Mouse (Mus musculus) forebrain, embryonic 15.5 days (tissue): ENCODE data around the gene Plau. TPM values are rescaled to one million over a fixed set of nuclear protein-coding genes. Genes with fewer than 3 reads are reported as not detected.

Experiments
- ATAC-seq: fragments of 200-750 bp; cut with Nextera tagmentation; replicated peaks from 2 replicates; pipeline ENCODE4 v1.8.0; 2017; ENCODE audit warnings: mild to moderate bottlenecking, moderate TSS enrichment, moderate library complexity
- H3K27ac ChIP-seq: fragments of 300-500 bp; sonication (generic); replicated peaks from 2 replicates; pipeline ENCODE4 v1.5.1; 2015; ENCODE audit warnings: mild to moderate bottlenecking, inconsistent platforms
- H3K27me3 ChIP-seq: fragments of 300-500 bp; sonication (generic); 2 replicates; pipeline ENCODE4 v1.6.1; 2015; ENCODE audit warnings: inconsistent platforms
- H3K36me3 ChIP-seq: fragments of 300-500 bp; sonication (generic); 2 replicates; pipeline ENCODE4 v1.6.1; 2015; ENCODE audit warnings: mild to moderate bottlenecking, inconsistent platforms
- H3K4me1 ChIP-seq: fragments of 300-500 bp; sonication (generic); 2 replicates; pipeline ENCODE4 v1.6.1; 2015; ENCODE audit warnings: inconsistent platforms
- H3K4me2 ChIP-seq: fragments of 300-500 bp; sonication (generic); replicated peaks from 2 replicates; pipeline ENCODE4 v1.6.1; 2015; ENCODE audit warnings: mild to moderate bottlenecking, inconsistent platforms
- H3K4me3 ChIP-seq: fragments of 300-500 bp; sonication (generic); 2 replicates; pipeline ENCODE4 v1.5.1; 2015; ENCODE audit warnings: mild to moderate bottlenecking, inconsistent platforms
- H3K9ac ChIP-seq: fragments of 300-500 bp; sonication (generic); replicated peaks from 2 replicates; pipeline ENCODE4 v1.6.1; 2015; ENCODE audit warnings: mild to moderate bottlenecking, inconsistent platforms
- H3K9me3 ChIP-seq: fragments of 300-500 bp; sonication (generic); 2 replicates; pipeline ENCODE4 v1.6.1; 2016; ENCODE audit warnings: inconsistent platforms
- WGBS: fragments of 180-500 bp; shearing (Covaris S2); methylation state at CpG from one replicate; pipeline ENCODE4 v1.1.7; 2015; ENCODE audit warnings: mixed read lengths; 5-methylcytosine and 5-hydroxymethylcytosine counted together
- polyA plus RNA-seq: library from polyadenylated mRNA; unstranded; fragments of >200 nt; fragmentation: Nextera tagmentation; extraction: Ambion mirVana; gene quantifications from 2 replicates; pipeline ENCODE4 v1.2.1, GENCODE M21; 2015

The Plau gene
- polyA plus RNA-seq, 1 experiment from 2014 or later: 0.28 TPM

DNA sequence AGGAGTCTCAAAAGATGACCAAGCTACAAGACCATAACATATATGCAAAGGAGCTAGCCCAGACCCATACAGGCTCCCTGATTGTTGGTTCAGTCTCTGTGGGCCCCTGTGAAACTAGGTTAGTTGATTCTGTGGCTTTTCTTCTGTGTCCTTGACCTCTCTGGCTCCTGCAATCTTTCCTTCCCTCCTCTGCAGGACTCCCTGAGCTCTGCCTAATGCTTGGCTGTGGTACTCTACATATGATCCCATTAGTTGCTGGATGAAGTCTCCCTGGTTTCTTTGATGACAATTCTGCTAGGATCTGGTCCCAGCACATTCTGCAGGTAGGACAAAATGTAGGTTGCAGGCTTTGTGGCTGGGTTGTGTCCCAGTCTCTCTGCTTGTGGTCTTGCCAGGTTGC is 15.3 kb downstream of the Plau start:
- ATAC-seq: no peak

DNA sequence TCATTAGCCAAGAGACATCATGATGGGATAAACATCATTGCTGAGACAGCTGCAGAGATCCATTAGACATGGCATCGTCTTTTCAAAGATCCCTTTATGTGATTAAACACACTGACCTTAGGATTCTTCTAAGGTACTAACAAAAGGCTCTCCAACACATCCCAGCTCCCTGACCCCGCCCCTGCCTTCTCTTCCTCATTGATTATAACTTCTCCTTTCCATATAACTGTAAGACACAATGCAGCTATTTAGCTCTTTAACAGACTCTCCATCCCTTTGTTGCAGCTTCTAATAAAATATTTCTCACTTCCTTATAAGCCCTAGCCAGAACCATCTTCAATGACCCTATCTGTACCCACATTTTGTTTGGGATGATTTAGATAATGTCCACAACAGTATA is 24.7 kb downstream of the Plau start:
- no peaks in the 10 kb centered on the region for H3K4me1 ChIP-seq
- no peaks in the 10 kb centered on the region for H3K36me3 ChIP-seq
- WGBS: 73% methylated on average over 2 of the region's 2 CpGs
- H3K4me2 ChIP-seq: no peak overlapping the region
- H3K27ac ChIP-seq: no peak overlapping the region
- no peaks in the 10 kb centered on the region; the same call in 1 of the 2 replicates for H3K9me3 ChIP-seq
- ATAC-seq: no peak
- H3K27me3 ChIP-seq: no peaks in the 10 kb centered on the region
- no peak overlapping the region for H3K9ac ChIP-seq
- H3K4me3 ChIP-seq: no peak overlapping the region

More for the DNA sequence above, 15.3 kb downstream of the Plau start:
- Histone ChIP-seq H3K9me3 (no peaks in the 10 kb centered on the region), H3K36me3 (no peaks in the 10 kb centered on the region), H3K27ac (no peak overlapping the region), H3K4me2 (no peak overlapping the region), H3K4me1 (no peaks in the 10 kb centered on the region), H3K27me3 (no peaks in the 10 kb centered on the region), H3K4me3 (no peak overlapping the region), H3K9ac (no peak overlapping the region)

DNA sequence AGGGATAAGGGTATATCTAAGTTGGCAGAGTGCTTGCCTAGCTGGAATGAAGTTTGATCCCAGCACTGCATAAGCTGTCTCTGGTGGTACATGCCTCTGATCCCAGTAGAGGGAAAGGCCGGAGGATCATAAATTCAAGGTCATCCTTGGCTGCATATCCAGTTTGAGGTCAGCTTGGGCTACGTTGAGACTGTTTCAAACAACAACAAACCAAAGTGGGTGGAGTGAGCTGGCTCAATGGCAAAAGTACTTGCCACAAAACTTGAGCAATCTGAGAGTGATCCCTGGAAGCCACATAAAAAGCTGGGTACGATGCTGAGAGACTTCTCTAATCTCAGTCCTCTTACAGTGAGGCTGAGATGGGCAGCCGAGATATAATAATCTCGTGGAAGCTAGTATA is 25.1 kb downstream of the Plau start:
- H3K36me3 ChIP-seq: no peaks in the 10 kb centered on the region
- H3K27ac ChIP-seq: no peak overlapping the region
- H3K9ac ChIP-seq: no peak overlapping the region
- H3K9me3 ChIP-seq: no peaks in the 10 kb centered on the region; the same call in 1 of the 2 replicates
- H3K4me3 ChIP-seq: no peak overlapping the region
- H3K4me2 ChIP-seq: no peak overlapping the region
- H3K27me3 ChIP-seq: no peaks in the 10 kb centered on the region
- 85% methylated on average over 5 of the region's 5 CpGs for WGBS
- H3K4me1 ChIP-seq: no peaks in the 10 kb centered on the region
- no peak for ATAC-seq

DNA sequence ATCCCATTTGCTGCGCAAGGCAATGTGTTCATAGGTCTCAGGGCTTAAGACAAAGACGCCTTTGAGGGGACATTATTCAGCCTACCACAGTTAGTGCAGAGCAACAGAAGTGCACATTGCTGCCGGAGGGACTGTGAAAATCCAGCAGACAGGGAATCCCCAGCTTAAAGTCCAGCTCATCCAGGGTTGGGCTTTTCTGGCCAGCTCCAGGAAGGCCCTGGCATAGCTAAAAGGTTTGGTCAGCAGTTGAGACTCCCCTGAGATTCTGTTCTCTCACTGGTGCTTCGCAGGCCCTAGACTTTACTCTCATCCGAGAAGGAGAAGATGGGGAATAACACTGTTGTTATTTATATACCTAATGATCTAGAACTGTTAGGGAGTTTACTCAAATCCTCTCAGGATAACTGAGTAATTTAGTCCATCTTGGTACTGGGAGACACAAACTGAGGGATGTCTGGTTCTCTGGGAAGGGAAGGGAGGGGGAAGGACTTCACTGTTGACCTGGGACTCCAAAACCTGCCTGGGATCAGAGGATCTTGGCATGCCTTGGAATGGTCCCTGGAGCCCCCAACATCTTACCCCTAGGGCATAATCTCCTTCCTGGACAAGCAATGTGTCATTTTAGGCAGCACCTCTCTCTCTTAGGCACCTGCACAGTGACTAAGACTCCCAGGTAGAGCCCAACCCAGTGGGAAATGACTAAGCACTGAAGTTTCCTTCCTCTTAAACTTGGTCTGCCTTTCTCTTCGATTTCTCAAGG is 27.0 kb downstream of the Plau start:
- 72% methylated on average over 6 of the region's 6 CpGs for WGBS

DNA sequence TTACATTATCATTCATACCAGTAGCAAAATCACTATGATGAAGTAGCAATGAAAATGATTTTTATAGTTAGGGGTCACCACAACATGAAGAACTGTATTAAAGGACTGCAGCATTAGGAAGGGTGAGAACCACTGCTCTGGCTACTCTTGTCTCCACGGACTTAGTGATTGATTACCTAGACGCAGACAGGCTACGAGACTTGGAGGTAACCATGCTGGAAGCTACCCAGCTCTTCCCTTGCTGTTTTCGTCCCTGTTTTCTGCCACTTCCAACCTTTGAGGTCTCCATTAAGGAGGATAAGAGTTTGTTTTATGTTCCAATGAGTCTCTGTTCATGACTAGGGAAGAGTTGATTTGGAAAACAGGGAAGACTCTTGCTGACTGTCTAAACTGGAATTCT is 27.7 kb downstream of the Plau start:
- Histone ChIP-seq H3K4me1 (no peaks in the 10 kb centered on the region), H3K4me3 (no peak overlapping the region), H3K9ac (no peak overlapping the region), H3K27ac (no peak overlapping the region), H3K9me3 (no peaks in the 10 kb centered on the region; the same call in 1 of the 2 replicates), H3K27me3 (no peaks in the 10 kb centered on the region), H3K36me3 (no peaks in the 10 kb centered on the region), H3K4me2 (no peak overlapping the region)
- ATAC-seq: no peak
- 89% methylated on average over 4 of the region's 4 CpGs for WGBS

More for the DNA sequence above, 27.0 kb downstream of the Plau start:
- H3K36me3 ChIP-seq: no peaks in the 10 kb centered on the region
- no peak overlapping the region for H3K4me3 ChIP-seq
- ATAC-seq: no peak
- H3K9me3 ChIP-seq: no peaks in the 10 kb centered on the region; the same call in 1 of the 2 replicates
- no peaks in the 10 kb centered on the region for H3K4me1 ChIP-seq
- no peak overlapping the region for H3K4me2 ChIP-seq
- H3K27me3 ChIP-seq: no peaks in the 10 kb centered on the region
- no peak overlapping the region for H3K27ac ChIP-seq
- no peak overlapping the region for H3K9ac ChIP-seq

DNA sequence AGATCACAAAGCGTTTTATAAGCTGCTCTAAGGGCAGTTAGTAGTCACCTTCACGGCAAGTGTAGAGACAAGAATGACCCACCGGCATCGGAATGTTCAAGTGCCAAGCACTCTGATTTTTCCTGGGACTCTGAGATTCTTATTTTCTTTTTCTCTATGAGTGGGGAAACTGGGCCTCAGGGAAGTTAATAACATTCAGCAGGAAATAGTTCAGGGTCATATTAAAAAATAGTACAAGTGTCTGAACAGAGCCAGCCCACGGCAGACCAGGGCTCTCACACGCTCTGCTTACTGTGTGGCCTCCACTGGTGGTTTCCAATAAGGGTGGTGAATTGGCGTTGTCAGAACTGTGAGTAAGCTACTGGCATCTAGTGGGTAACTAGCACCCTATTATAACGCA is 29.1 kb downstream of the Plau start:
- Histone ChIP-seq H3K4me1 (no peaks in the 10 kb centered on the region), H3K9me3 (no peaks in the 10 kb centered on the region), H3K4me2 (no peak overlapping the region), H3K4me3 (no peak overlapping the region), H3K27ac (no peak overlapping the region), H3K27me3 (no peaks in the 10 kb centered on the region), H3K36me3 (no peaks in the 10 kb centered on the region), H3K9ac (no peak overlapping the region)
- no peak for ATAC-seq
- WGBS: 92% methylated on average over 8 of the region's 8 CpGs

DNA sequence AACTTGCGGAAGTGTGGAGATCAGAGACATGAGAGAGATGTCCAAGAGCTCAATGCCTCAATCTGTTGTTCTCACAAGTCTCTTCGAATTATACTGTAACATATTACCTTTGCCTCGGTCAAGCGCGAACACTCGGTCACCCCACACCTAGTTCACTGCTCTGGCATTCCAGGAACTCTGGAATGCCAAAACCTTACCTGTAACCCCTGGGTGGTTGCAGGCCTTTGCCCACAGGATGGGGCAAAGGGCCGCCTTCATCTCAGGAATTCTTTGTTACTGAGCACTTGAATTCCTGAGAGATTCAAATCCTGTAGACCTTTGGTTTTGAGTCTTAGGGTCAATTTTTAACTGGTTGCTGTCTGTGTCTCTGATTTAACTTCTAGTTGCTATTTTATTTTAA is 29.9 kb downstream of the Plau start:
- 97% methylated on average over 7 of the region's 7 CpGs for WGBS
- Histone ChIP-seq H3K27me3 (no peaks in the 10 kb centered on the region), H3K4me1 (no peaks in the 10 kb centered on the region)

DNA sequence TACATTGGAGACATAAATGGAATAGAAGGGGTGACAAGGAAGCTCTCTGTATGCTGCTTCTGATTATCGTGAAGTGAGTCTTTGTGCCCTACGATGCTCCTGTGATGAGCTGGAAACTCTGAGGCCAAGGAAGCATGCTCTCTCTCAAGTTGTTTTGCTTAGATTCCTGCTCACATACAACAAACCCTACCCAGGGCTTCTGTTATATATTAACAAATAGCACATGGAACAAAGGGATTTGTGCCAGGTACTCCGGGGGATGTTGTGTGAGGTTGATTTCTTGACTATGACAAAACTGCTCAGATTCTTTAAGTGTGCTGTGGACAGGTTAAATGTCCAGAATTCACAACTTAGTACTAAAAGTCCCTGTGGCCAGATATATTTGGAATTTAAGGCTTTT is 33.6 kb downstream of the Plau start:
- no peak overlapping the region for H3K4me3 ChIP-seq
- no peak for ATAC-seq
- 95% methylated on average over 3 of the region's 3 CpGs for WGBS

More for the DNA sequence above, 29.9 kb downstream of the Plau start:
- no peak for ATAC-seq
- no peak overlapping the region for H3K4me3 ChIP-seq
- no peaks in the 10 kb centered on the region for H3K9me3 ChIP-seq
- H3K36me3 ChIP-seq: no peaks in the 10 kb centered on the region
- no peak overlapping the region for H3K4me2 ChIP-seq
- H3K27ac ChIP-seq: no peak overlapping the region
- no peak overlapping the region for H3K9ac ChIP-seq

DNA sequence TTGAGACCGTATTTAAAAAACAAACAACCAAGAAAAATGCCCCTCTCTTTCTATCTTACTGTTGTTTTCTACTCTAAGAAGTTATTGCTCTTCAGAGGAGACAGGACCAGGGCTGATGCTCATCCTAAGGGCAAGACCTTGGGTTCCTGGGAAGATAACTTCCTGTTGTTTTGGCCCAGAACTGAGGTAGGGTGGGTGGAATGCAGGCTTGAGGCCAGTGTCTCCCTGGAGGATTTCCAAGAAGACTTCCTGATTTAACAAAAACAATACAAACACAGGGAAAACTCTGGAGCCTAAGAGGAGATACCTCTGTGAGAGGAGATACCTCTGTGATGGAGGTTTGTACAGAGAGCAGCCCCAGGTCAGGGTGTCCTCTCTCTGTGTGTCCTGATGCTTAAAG is 35.0 kb downstream of the Plau start:
- H3K27ac ChIP-seq: no peak overlapping the region
- H3K27me3 ChIP-seq: no peaks in the 10 kb centered on the region
- no peak overlapping the region for H3K4me3 ChIP-seq
- H3K9me3 ChIP-seq: no peaks in the 10 kb centered on the region
- 84% methylated on average over 1 of the region's 1 CpGs for WGBS
- no peaks in the 10 kb centered on the region for H3K4me1 ChIP-seq
- no peak for ATAC-seq
- no peak overlapping the region for H3K9ac ChIP-seq
- H3K36me3 ChIP-seq: no peaks in the 10 kb centered on the region
- H3K4me2 ChIP-seq: no peak overlapping the region

More for the DNA sequence above, 33.6 kb downstream of the Plau start:
- H3K9me3 ChIP-seq: no peaks in the 10 kb centered on the region
- H3K9ac ChIP-seq: no peak overlapping the region
- no peaks in the 10 kb centered on the region for H3K27me3 ChIP-seq
- no peaks in the 10 kb centered on the region for H3K36me3 ChIP-seq
- H3K4me2 ChIP-seq: no peak overlapping the region
- no peaks in the 10 kb centered on the region for H3K4me1 ChIP-seq
- H3K27ac ChIP-seq: no peak overlapping the region

DNA sequence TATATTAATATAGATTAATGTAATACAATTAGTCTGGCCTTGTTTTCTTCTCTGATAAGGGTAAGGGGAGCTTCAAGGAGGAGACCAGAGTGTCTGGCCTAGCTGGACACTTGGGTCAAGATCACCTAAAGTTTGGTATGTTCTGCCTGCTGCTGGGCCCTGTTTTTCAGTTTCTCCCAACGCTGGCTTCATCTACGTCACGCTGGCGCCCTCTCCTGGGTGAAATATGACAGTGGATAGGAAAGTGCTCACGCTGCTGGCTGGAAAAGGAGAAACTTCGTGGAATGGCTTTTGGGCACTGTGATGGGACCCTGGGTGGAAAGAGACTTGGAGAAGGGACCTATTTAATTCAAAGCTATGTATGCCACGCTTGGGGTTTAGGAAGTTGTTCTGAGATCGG is 36.8 kb downstream of the Plau start:
- no peak overlapping the region for H3K27ac ChIP-seq
- peak; percentile 51; the same call in 1 of the 2 replicates for ATAC-seq
- no peak overlapping the region for H3K4me3 ChIP-seq
- H3K27me3 ChIP-seq: no peaks in the 10 kb centered on the region
- no peak overlapping the region for H3K9ac ChIP-seq
- no peaks in the 10 kb centered on the region for H3K4me1 ChIP-seq
- H3K36me3 ChIP-seq: no peaks in the 10 kb centered on the region
- H3K9me3 ChIP-seq: no peaks in the 10 kb centered on the region
- WGBS: 1% methylated on average over 8 of the region's 8 CpGs
- H3K4me2 ChIP-seq: no peak overlapping the region

DNA sequence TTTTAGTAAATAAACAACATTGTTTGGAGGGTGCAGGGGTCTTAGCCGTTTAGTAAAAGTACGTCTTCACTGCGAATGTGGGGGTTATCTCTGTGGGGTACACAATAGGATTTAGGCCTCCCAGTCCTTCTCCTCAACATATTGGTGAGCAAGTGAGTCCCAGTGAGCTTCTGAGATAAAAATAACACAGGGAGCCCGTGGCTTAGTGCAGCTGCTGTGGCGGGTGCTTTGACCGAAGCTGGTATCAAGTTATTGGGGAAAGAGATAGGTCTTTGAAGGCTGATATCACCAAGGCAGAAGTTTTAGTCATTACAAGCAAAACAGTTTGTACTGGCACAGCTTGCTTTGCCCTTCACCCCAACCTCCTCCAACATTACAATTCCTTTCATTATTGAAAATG is 37.5 kb downstream of the Plau start:
- Histone ChIP-seq H3K4me3 (no peak overlapping the region), H3K9me3 (no peaks in the 10 kb centered on the region), H3K9ac (no peak overlapping the region), H3K36me3 (no peaks in the 10 kb centered on the region), H3K4me2 (no peak overlapping the region), H3K27ac (no peak overlapping the region), H3K27me3 (no peaks in the 10 kb centered on the region), H3K4me1 (no peaks in the 10 kb centered on the region)
- WGBS: 54% methylated on average over 6 of the region's 6 CpGs
- no peak for ATAC-seq

DNA sequence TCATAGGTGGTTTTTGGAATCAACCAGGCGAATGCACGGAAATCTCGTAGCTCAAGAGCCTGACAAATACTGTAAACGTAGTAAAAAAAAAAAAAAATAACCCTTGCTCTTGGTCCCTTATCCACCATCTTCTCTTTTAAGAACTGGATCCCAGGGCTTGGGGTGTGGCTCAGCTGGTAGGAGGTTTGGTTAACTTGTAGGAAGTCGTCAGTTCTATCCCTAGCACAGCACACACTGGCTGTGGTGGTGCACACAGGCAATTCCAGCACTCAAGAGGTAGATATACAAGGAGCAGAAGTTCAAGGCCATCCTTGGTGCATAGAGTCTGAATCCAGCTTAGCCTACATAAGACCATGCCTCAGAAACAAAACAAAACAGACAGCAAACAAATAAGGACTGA is 48.2 kb downstream of the Plau start:
- Histone ChIP-seq H3K9me3 (no peaks in the 10 kb centered on the region), H3K4me2 (no peak overlapping the region), H3K36me3 (no peaks in the 10 kb centered on the region), H3K9ac (no peak overlapping the region), H3K27ac (no peak overlapping the region), H3K27me3 (no peaks in the 10 kb centered on the region), H3K4me1 (no peaks in the 10 kb centered on the region), H3K4me3 (no peak overlapping the region)
- WGBS: 82% methylated on average over 5 of the region's 5 CpGs
- no peak for ATAC-seq
